Mouse (Mus musculus) gastrocnemius, postnatal 4 days (tissue): ENCODE data around the gene Plcxd3. TPM values are rescaled to one million over a fixed set of nuclear protein-coding genes. Genes with fewer than 3 reads are reported as not detected.

Experiments
- DNase-seq, 2 experiments: peaks; one replicate each; pipeline ENCODE4 v3.0.0; 2021 to 2022; ENCODE audit warnings: low spot score in 2 of 2, mixed read lengths in 2 of 2
- long read RNA-seq, 2 experiments: library from polyadenylated mRNA; stranded (forward); transcript quantifications; one replicate each; pipeline ENCODE4 v2.0.0; 2021
- total RNA-seq, 2 experiments: library from RNA; stranded (reverse); gene quantifications; 2 replicates each; pipeline ENCODE4 v1.2.3; 2021

Plcxd3 gene
- under 1 TPM in 1 of 2 experiments, not detected in 1; 0.29 TPM for total RNA-seq
- long read RNA-seq, experiment 1, result 0 reads
- long read RNA-seq, experiment 2, result 0 reads

DNA sequence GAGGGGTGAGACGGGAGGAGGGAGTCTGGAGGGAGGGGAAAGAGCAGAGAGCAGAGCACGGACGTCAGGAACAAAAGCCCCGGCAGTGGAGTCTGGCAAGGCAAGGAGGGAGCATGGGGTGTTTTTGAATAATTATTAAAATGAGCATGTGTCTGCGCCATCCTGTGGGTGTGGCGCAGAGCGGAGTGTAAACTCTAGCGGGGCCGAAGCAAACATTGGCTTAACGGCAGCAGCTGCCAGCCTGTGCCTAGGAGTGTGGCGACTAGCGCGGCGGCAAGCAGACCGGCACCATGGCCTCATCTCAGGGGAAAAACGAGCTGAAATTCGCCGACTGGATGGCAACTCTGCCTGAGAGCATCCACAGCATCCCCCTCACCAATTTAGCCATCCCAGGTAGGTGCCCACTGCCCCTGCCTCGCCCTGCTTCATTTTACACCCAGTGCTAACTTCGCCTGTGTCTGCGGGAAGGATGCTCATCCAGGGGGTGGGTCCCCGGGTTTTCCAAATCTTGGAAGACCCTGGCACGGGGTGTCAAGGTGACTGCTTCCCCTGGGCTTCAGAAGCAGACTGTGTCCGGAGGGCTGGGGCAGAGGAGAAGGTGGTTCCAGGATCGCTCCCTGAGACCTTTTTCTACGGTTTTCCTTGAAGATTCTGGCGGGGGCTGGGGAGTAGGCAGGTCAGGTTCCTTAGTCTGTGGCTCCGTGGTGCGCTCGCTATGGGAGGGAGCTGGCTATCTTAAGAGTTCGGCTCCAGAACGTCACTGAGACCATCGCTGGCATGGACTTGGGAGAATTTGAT lies at the start of gene Plcxd3:
Gene Plcxd3 (plus strand): TSS at position 69 of the 798 bp plus-strand sequence.
- DNase-seq, result no peak

DNA sequence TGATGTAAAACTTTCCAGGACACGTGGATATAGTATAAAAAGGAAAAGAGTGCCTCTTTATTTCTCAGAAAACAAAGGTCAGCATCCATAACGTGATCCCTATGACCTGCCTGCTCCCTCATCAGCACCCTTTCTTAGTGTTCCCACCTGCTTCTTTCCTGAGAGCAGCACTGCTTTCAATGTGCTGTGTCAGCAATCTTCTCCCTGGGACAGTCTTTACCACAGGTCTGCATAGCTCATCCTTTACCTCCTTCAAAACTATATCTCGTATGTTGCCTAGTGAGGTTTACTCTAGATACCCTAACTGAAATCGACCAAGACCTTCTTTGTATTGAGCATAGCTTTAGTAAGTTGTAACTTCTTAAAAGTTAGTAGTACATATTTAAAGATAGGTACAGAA lies 43.4 kb upstream of the Plcxd3 start:
- DNase-seq, result no peak

DNA sequence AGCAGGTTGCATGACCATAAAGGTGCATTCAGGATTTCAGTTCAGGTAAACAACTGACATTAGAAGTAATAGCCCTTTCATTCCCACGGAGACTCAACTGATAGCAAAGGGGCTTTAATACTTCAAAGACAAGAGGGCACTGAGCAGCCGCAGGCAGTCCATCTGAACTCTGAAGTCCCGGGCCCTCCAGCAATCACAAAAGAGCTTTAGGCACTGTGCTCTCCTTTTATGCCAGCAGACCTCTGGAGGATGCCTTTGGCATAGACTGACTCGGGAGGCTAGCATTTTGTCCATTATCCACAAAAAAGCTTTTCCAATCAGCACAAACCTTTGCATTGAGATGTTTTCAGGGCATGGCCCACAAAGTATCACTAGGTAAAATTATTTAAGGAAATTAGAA lies 33.7 kb upstream of the Plcxd3 start:
- DNase-seq, result no peak

DNA sequence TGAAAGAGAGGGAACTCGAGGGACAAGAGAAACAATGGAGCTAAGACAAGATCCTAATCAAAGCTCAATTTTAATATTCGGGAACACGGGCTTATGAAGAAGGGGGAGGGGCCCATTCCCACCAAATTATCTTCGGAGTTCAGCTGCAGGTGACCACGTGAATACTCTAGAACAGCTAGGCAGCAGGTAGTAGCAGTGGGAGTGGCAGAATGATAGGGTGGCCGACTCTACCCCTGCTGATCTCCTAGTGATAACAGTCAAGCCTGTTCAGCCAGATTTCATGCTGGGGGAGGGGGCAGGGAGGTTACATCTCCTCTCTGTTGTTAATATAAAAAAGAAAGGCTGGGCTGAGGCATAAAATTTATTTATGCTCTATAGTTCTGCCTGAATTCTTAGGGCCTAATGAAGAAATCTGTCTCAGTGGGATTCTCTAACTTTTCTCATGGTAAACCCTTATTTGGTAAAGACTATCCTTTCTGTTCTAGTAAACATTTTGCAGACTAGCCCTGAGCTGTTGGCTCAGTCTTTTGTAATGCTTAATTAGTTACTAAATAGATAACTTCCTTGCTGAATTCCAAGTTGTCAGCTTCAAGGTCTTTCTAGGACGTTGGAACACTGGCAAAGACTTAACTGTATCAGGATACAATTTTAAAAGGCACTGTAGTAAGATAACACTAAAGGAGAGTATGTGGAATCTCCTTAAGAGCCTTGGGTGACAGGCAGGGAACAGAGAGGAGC lies 26.3 kb upstream of the Plcxd3 start:
- no peak for DNase-seq

DNA sequence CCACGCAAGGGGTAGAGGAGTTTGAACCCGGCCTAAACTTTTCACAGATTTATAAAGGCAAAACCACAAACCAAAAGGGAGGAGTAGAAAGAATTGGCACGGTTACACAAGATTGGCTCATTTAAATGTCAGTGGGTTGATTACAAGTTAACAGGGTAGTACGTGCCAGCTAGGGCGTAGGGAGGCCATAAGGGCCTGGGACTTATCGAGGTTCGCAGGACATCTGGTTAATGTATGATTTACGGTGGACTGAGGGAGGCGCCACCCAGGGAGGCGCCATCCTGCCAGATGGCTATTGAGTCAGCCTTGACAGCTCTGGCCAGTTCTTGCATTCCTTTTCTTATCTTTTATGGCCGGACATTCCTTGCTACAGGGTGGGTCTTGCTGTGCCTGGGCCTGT lies 18.9 kb upstream of the Plcxd3 start:
- no peak for DNase-seq

DNA sequence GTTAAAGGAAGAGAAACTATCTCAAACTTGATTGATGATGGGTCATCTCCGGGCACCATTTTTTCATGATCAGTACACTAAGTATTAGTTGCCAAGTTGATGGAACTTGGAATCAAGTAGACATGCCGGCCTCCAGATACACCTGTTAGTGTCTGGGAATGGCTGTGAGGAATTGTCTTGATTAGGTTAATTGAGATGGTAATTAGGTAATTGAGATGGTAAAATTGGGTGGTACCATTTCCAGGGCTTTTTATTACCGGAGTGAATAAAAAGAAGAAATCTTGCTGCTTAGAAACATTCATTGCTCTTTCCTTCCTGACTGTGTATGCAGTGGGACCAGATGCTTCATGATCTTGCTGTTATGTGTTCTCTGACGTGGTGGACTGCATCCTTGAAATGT lies 17.6 kb upstream of the Plcxd3 start:
- no peak for DNase-seq

DNA sequence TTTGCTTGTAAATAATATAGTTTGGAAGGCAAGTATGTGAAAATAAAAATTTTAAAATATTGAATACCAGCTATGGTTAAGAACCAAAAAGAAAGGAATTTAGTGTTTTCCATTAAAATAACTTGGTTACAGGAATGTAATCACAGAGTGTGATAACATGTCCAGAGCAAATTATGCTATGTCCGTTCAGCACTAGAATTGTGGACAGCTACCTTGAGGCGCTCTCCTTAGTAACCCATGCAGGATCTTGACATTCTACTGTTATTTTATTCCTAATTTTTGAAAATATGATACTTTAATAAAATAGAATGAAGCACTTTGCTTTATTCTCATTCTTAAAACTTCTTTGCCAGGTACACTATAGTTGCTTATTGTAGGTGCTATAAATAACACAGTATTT lies 7.5 kb upstream of the Plcxd3 start:
- no peak for DNase-seq

DNA sequence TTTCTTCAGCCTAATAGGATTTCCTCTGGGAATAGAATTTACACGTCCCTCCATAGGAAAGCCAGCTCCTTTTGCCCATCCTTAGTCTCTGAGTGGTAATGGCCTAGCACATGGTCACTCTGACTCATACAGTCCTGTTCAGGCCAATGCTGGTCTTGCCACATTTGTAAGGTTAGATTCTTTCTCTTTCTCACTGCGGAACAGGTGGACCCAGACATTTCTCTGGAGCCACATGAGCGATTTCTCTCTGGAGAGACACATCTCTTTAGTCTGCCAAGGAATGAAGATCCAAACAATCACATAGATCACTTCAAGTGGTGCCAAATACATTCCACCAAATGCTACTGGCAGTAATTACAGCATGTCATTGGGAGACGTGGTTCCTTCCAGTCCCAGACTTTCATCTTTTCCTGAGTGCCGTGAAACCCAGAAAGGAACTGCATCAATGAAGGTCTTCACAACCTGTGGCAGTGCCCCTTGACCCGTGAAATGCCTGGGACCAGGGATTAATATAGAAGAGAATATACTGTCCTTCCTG lies 769 bp upstream of the Plcxd3 start:
- no peak for DNase-seq

DNA sequence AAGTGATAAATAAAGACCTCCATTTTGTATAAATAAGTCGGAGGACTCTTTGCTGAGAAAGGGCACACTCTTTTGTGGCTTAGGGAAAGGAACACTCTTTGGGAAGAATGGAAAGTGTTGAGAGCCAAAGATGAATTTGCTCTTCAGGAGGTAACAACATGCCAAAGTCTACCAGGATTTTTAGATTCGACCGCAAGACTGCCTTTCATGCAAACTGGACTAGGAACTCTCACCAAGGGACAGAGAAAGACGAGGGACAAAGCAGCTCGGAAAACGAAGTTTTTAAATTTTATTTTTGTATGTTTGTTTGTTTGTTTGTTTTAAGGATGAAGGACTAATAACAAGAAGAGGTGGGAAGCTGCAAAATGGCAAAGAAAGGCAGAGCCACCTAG lies 264 bp upstream of the Plcxd3 start:
- DNase-seq, result no peak

DNA sequence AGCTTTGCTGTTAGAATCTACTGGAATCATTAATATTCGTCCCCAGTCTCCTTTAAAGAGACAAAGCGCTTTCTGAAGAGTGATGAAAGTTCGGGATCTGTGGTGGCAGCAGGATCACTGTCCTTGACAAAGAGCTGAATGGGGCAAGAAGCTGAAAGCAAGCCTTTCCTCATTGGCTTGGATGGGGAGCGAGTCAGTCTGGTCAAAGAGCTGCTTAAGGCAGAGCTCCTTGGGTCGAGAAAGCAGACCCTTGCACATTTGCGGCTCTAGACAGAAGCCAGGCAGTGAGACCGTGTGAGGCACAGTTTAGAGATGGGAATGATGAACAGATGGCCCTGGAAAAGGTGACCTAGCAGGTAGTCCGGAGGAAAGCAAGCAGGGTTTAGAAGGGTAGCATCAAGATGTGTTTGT lies 935 bp downstream of the Plcxd3 start:
- DNase-seq, result no peak

DNA sequence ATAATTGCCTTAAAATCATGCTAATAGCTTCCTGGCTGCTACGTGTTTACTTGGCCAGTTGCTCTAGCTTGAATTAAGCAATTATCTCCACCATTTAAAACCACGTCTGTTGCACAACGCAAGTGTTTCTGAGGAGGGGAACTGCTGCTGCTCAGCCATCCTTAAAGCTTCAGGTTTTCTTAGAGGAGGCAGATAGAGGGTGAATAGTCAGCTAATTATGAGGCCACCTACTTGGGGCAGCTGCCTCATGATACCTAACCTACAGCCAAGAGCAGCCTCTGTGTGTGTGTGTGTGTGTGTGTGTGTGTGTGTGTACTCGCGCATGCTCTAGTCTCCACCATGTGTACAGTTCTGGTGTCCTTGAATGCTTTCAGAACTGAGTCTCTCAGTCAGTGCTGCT lies 3.5 kb downstream of the Plcxd3 start:
- DNase-seq, result no peak

DNA sequence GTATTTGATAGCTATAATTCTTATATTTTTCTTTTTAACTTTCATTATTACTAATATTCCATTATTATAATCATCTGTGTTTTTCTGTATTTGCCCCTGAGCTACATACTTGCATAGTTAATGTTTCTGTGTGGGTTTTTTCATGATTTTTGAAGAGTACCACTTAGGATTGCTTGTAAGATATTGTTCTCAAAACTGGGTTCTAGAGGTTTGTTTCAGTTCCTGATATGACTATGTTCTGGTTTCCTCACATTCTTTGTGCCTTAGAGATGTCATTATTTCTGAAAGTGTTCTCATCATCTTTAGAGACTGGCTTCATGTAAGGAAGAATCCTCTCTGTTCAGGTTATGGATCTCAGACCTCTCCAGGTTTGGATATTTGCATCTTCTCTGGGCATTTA lies 12.5 kb downstream of the Plcxd3 start:
- DNase-seq, result no peak

DNA sequence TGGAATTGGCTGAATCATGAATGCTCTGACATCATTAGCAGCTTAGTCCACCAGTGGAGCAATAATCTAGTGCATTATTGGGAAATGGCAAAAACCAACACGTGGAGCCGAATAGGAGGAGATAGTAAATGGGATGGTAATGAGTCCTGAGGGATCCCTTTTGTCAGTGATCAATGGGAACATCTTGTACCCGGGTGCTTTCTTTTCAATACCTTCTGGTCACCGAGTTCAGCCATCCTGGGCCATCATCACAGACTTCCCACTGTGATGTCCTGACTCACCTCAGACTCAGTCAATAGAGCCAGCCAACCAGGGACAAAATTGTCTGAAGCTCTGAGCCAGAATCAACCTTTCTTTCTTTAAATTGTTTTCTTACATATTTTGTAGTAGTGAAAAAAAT lies 24.8 kb downstream of the Plcxd3 start:
- no peak for DNase-seq

DNA sequence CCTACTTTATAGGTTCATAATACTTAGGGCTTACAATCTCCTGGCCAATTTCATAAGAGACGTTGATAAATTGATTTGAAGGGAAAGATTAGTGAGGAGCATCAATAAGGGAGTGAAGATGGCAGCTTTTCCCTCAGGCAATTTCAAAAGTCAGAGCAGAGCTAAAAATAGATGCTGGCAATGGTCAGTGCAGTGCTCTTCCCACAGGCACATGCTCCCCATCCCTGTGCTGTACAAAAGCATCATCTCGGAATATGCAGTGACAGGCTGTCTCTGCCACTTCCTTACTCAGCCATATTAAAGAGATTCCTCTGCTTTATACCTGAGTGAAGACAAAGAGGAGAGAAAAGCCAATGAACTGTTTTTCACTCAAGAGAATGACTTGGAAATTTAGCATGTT lies 36.0 kb downstream of the Plcxd3 start:
- DNase-seq, result no peak

DNA sequence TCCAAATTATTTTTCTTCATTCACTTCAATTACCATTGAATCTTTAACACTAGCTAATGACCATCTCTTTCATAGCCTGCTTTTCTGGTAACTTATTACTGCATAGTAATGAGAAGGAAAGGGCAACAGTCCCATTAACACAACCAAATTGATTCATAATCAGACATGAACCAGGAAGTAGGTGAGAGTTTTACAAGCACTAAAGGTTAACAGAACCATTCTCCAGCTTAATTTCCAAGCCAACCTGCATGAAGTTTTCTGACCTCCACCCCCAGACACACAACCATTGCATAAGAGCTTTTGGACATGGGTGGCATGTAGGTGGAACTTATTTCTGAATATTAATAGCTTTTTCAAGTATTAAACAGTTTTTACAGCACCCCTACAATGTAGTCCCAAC lies 64.8 kb downstream of the Plcxd3 start:
- no peak for DNase-seq

DNA sequence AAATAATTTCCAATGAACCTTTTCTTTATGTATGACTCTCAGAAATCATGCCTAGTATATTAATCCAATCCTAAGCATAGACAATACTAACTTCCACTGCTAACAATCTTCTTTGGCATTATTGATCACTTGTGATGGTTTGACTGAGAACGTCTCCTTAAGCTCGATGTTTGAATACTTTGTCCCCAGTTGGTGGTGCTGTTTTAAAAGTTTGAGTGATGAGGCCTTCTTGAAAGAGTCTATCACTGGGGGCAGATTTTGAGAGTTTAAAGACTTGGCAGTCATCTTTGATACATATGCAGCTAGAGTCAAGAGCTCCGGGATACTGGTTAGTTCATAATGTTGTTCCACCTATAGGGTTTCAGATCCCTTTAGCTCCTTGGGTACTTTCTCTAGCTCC lies 120.9 kb downstream of the Plcxd3 start:
- no peak for DNase-seq

DNA sequence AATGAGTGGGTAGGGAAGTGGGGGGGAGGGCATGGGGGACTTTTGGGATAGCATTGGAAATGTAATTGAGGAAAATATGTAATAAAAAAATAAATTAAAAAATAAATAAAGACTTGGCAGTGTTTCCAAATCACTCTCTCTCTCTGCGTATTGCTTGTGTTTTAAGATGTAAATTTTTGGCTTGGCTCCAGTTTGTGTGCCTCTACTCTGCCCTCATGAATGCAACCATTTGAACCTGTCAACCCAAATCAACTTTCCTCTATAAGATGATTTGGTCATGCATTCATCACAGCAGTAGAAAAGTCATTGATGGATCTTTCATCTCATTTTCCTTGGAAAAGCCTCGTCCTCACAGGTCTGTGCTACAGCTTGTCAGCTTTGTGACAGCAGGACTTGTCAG lies 121.7 kb downstream of the Plcxd3 start:
- DNase-seq, result no peak

DNA sequence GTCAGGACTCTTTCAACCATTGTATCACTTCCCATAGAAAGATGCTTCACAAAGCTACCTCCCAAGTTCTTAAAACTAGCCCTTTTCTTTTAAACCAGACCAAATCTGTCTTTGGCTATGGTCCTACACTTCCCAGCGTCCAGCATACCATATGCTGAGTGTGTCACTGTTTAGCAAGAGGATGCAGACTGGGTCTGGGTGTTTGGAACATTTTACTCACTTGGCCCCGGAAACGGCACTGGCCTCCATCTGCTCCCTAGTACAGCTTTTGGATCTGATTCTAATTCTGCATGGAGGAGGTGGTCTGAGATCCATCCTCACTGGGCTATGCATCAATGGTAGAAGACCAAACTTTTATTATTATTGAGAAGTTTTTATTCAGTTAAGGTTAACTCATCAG lies 122.7 kb downstream of the Plcxd3 start:
- DNase-seq, result no peak

DNA sequence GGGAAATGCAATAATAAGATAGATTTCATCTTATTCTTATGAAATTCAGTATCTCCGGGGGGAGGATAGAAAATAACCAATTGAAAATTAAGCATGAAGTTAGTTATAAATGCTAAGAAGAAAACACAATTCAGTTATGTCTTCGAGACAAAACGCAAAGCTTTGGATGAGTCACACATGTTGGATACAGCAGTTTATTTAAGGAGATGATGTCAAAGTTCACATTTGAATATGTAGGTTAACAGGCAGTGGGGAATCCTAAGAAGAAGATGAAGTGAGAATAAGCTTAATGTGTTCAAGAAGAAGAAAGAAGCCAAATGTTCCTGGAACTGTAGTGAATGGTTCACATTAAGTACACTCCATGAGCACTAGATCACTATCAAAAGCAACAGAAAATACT lies 128.1 kb downstream of the Plcxd3 start:
- DNase-seq, result no peak

DNA sequence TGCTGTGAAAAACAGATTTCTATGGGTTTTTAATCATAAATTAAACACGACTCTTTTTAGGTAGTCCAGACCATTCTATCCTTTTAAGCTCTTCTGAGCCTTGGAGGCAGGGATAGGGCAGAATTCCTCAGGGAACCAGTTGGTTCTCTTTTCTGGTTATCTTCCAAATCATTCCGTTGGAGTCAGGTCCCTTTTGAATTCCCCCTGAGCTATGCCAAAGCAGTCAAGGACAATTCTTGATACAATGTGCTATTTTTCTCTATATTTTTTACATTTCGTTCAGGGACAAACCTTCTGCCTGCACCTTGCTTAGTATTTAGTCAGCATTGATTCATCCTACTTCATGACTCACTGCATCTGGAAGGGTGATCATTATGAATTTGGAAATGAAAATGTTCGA lies 128.5 kb downstream of the Plcxd3 start:
- DNase-seq, result no peak

DNA sequence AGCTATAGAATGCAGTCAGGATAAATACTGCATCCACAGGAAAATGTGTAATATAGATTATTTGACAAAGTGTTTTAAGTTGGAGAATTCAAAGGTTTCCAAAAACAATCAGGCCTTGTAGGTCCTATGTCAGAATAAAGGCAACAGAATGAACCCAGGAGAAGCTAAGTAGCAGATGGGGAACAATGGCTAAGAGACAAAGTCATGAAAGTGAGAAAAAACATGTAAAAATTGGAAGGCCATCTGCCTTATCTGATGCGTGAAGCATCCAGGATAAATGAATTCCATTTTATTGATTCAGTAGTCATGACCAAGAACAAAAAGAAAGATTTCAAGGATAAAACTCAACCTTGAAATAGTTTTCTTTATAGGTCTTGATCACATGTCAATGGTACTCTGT lies 139.4 kb downstream of the Plcxd3 start:
- DNase-seq, result no peak

DNA sequence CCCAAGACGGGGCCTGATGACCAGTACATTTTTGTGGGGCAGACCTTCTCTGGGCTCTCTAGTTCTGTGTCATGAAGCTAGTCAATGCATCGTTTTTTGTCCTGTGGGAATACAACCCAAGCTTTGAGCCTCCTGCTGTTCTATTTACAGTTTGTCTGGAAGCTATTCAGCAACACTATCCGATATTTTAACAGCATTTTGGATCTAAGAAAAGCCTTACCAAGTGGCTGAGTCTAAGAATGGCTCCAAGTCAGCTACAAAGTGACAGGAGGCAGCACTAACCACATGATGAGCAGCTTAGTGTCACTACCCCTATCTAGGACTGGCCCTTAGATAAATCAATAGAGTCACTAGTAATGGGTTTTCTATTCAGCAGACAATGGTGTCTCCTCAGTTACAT lies 149.3 kb downstream of the Plcxd3 start:
- no peak for DNase-seq

DNA sequence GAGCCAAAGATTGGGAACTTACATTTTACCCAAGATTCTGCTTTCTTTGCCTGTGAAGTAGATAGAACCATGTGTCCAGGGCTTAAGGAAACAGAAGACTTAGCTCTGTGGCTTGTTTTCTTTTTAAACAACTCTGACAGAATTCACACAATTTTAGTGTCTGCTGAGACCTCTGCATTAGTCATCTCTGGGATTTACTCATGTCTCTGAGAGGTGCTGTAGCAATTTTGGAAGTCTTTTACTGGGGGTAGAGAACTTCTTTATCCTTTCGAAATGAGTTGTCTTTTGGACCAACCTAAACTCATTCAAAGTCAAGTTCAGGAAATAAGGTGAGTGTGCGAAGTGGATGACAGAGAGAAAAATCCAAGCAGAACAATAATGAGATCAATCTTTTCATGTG lies 158.4 kb downstream of the Plcxd3 start:
- no peak for DNase-seq
